Mouse (Mus musculus) left cerebral cortex, adult 2 months (tissue): ENCODE measurements around the gene Ntng1. TPM values are rescaled to one million over a fixed set of nuclear protein-coding genes. Genes with fewer than 3 reads are reported as not detected.

Source experiments
- DNase-seq, 2 experiments: peaks; one replicate each; pipeline ENCODE4 v3.0.0; 2021 to 2022; ENCODE audit warnings: low spot score in 2 of 2, mixed read lengths in 1 of 2; ENCODE audit errors: extremely low spot score in 1 of 2
- H3K27ac ChIP-seq: fragments of 200-600 bp; 2 replicates; pipeline ENCODE4 v1.8.1; 2022
- H3K4me3 ChIP-seq: fragments of 200-600 bp; 2 replicates; pipeline ENCODE4 v1.8.1; 2022
- CTCF ChIP-seq: fragments of 200-600 bp; IDR thresholded peaks from 2 replicates; pipeline ENCODE4 v1.8.1; 2022; ENCODE audit warnings: antibody characterized with exemption, mild to moderate bottlenecking, moderate library complexity
- intact Hi-C: fragments of 180-260 bp; cut with DNase I; formaldehyde crosslinking; loops from one replicate; pipeline ENCODE4 v1.15.1; 2025
- total RNA-seq, 2 experiments: library from RNA; stranded (reverse); gene quantifications; 2 replicates each; pipeline ENCODE4 v1.2.3; 2021

Gene Ntng1
- total RNA-seq, 2 experiments from 2014 or later: 33.2 to 38.2 TPM

DNA sequence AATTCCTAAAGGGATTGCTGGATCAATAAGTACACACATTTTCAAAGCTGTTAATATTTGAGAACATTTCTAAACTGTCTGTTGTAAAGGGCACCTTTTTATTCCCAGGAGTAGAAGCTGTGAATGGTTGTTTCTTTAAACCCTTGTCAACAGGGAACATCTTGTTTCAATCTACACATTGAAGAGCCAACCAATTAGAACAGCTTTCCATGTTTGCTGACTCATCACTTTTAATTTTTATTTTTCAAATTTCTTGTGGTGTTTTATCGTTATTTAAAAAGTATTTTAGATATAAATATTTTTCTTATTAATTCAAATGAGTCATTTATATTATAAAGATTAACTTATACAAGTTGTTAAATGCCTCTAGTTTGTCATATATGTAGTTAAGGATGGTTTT lies 172.3 kb downstream of the Ntng1 start:
- intact Hi-C loops: no loop called here
- no peak overlapping the region for H3K4me3 ChIP-seq
- no peak for DNase-seq
- no peak overlapping the region for H3K27ac ChIP-seq
- TF ChIP-seq CTCF: no peak

DNA sequence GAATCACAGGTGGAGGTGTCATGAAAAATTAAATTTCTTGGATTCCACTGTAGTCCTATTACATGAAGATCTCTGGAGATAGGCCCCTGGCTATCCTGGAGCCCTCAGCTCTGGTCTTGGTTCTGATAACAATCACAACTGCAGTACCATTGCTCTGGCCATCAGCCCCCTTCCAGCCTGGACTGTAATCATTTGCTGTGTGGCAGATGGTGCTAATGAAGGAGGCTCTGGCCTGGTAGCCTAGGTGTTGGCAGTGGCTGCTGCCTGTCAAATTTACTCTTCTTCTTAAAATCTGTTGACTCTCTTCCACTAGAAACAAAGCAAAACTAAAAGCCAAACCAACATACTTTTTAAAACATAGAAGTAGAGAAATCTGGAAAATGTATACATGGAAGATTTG lies 173.6 kb downstream of the Ntng1 start:
- no peak for TF ChIP-seq CTCF
- intact Hi-C loops: no loop called here
- no peak for DNase-seq
- no peak overlapping the region for H3K4me3 ChIP-seq
- no peak overlapping the region for H3K27ac ChIP-seq

DNA sequence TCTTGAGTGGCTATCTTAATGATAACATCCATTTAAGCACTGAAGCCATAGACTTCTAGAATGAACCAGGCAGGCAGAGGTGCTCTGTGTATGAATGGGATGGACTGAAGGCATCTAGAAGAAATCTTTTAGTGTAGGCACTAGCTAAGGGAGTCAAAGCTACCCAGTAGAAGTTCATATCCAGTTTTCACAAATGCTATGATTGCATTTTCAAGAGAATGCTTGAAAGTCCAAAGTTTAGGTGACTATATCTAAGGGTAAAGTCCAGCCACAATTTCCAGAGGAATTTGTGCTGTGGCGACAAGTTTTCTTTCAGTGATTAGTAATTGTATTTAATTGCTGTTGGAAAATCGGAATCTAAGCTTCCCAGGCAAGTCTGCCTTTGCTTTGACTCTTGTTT lies 181.2 kb downstream of the Ntng1 start:
- DNase-seq: no peak
- TF ChIP-seq CTCF: no peak
- Histone ChIP-seq H3K4me3 (no peak overlapping the region), H3K27ac (no peak overlapping the region)
- intact Hi-C loops: no loop called here

DNA sequence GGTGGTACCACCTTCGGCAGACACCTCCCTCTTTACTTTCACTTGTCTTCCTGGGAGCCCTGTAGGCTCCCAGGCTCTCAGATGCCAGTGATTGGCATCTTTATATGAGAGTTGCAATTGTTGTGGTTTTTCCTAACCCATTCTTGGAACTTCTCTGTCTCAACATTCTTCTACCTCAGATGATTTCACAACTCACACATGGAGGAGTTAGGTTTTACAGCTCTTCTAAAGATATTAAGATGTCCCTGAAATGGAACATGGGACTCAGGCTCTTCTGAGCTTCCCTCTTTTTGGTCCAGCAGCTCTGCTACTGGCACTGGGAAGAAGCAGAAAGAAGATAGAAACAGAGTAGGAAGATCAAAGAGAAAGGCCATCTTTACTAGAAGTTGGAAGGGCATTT lies 200.9 kb downstream of the Ntng1 start:
- no peak overlapping the region for H3K4me3 ChIP-seq
- no peak for TF ChIP-seq CTCF
- no peak for DNase-seq
- intact Hi-C loops: no loop called here
- H3K27ac ChIP-seq: no peak overlapping the region

DNA sequence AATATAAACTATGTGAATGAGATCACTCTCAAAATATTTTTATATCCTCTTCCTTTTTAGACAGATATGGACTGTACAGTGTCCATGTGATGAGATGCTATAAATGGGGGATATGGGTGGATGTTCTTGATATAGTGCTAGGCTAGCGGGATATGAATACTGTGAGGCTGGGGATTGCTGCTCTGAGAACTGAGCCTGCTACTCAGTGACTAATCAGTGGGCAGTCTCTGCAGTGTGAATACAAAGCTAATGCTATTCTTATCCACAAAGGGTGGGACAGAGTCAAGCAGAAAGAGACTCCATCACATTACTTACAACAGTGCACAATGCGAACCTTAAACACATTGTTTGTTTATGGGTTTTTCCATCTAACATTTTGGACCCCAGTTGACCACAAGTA lies 206.2 kb downstream of the Ntng1 start:
- Histone ChIP-seq H3K27ac (no peak overlapping the region), H3K4me3 (no peak overlapping the region)
- intact Hi-C loops: loop anchor here (5.0 kb wide), 1 partner anchor 155 kb away; no protein-coding TSS in a partner anchor
- DNase-seq: no peak
- TF ChIP-seq CTCF: no peak

DNA sequence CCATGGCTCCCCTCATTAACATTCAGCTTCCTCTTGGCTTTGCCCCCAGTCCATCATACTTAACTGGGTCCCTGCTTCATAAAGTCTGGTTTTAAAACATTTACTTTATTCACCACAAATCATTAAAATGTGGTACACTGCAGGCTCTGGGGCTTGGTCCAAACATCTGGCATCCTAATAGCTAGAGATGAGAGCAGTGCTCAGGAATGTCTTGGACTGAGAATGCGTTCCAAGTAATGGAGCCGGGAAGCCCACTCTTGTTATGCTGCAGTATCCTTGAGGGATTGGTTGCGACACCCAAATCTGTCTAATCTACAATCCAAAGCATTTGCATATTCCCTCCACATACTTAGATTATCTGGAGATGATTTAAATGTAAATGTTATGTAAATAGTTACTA lies 207.5 kb downstream of the Ntng1 start:
- no peak for DNase-seq
- TF ChIP-seq CTCF: no peak
- intact Hi-C loops: loop anchor here (5.0 kb wide), 1 partner anchor 154 kb away; no protein-coding TSS in a partner anchor
- H3K27ac ChIP-seq: no peak overlapping the region
- no peak overlapping the region for H3K4me3 ChIP-seq

DNA sequence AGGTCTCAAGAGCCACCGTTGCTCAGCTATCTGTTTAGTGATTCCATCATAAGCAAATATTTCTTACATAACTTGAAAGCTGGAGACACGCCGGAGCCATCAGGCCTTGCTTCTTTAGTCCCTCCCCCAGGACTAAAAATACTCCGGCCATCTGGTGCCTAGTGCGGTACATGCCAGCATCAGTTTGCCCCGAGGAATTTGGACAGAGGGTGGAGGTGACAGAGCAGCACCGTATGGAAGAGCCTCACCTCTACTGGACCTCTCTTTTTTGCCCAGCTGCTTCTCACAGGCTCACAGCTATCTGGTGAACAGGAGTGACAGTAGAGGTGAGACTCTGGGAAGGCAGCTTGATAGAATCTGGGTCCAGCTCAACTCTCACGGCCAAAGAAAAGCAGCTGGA lies 211.6 kb downstream of the Ntng1 start:
- intact Hi-C loops: no loop called here
- Histone ChIP-seq H3K4me3 (no peak overlapping the region), H3K27ac (no peak overlapping the region)
- no peak for TF ChIP-seq CTCF
- DNase-seq: peak in 1 of 2 experiments; percentile 35

DNA sequence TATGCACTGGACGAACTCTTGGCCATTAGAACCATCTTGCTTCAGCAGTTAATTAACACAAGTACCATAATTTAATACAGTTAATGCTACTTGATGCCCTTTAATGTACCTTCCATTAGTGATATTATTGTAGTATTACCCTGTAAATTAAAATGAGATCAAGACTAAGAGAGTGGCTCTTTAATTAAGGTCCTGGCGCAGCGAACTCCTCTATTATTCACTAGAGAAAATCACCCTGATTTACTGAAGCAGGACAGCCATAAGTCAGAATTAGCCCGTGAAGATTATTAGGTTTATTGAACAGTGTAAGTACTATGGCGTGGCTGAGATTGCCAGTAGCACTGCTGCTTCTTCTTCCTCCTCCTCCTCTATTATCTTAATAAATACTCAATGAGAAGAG lies 212.8 kb downstream of the Ntng1 start:
- no peak for TF ChIP-seq CTCF
- intact Hi-C loops: no loop called here
- no peak overlapping the region for H3K4me3 ChIP-seq
- H3K27ac ChIP-seq: no peak overlapping the region
- DNase-seq: no peak

DNA sequence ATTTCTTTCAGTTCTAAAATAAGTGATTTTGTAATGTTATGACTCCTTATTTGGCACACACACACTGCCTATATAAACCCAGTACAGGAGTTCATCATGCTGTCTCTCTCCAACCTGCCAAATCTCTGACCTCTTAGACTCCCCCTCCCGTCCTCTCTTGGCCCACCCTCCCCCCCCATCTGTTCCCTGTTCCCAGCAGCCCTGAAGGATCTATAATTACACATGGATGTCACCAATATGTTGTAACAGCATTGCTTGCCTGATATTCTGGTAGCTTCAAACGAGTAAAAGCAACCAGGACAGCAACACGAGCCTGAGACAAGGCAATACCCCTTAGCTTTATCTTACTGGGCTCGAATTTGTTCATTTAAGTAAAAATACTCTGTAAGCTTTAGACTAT lies 220.0 kb downstream of the Ntng1 start:
- Histone ChIP-seq H3K4me3 (no peak overlapping the region), H3K27ac (no peak overlapping the region)
- intact Hi-C loops: no loop called here
- DNase-seq: no peak
- no peak for TF ChIP-seq CTCF

DNA sequence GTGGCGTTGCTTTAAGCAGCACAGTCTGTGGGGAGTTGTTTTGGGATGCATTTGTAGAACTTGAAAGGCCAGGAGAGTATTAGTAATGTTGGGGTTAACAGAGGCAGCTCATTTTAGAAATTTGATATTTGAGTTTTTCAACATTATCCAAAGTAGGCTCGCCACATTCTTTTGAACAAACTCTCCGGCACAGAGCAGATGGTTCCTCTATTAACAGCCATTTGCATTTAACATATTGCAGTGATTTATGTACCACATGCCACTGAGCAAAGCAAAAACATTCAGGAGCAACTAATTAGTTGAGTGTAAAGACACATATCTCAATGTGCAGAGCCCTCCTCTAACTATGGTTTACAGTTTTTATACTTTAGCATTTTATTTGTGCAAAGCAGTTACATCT lies 224.8 kb downstream of the Ntng1 start:
- intact Hi-C loops: loop anchor here (5.0 kb wide), 1 partner anchor 137 kb away; no protein-coding TSS in a partner anchor
- DNase-seq: no peak
- Histone ChIP-seq H3K4me3 (no peak overlapping the region), H3K27ac (no peak overlapping the region)
- TF ChIP-seq CTCF: no peak

DNA sequence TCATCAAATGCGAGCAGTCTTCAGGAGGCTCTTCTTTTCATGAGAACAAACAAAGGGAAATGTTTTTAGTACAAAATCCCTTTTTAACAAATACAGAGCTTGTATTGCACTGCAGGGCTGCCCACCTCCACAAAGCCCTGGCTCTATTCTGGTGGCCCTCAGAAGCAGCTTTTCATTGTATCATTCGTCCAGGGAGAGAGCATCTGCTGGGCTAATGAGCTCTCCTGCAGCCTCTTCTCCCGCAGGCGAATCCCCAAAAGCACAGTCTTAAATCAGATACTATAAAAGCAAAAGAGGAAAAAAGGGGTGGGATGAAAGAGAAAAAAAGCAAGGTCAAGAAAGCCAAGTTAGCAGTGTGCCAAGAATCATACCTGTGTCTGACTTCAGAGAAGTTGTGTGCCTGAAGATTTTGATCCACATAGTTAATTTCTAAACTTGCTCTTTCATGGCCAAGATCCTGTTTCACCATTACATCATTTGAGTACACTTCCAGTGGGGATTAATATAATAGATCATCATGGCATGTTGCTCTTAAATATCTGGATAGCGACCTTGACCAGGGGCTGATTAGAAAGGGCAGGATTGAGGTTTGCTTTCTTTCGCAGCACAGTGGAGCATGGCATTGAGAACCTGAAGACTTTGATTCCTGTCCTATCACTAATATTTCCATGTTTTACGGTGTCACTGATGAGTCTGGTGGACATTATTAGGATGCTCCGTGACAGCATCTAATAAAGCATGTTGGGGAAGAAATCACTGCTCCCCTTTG lies 225.7 kb downstream of the Ntng1 start:
- DNase-seq: no peak
- TF ChIP-seq CTCF: no peak
- intact Hi-C loops: loop anchor here (5.0 kb wide), 1 partner anchor 136 kb away; no protein-coding TSS in a partner anchor
- H3K4me3 ChIP-seq: no peak overlapping the region
- H3K27ac ChIP-seq: no peak overlapping the region

DNA sequence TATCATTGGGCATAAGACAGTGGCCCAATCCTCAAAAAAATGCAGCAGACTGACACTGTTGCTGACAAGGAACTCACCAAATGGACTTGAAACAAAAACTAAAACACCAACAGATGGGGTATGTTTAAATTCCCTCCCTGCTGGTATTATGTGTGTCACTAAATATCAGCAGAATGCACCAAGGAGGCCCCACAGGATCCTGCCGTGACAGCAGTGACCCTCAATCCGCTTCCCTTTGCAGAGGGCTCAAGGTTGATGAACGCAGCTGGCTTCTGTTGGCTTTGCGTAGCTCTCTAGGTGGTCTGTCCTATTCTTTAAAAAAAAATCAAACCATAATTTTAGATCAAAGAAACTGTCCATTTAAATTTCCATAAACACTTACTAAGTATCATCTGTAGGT lies 226.7 kb downstream of the Ntng1 start:
- intact Hi-C loops: loop anchor here (5.0 kb wide), 1 partner anchor 135 kb away; no protein-coding TSS in a partner anchor
- H3K27ac ChIP-seq: no peak overlapping the region

DNA sequence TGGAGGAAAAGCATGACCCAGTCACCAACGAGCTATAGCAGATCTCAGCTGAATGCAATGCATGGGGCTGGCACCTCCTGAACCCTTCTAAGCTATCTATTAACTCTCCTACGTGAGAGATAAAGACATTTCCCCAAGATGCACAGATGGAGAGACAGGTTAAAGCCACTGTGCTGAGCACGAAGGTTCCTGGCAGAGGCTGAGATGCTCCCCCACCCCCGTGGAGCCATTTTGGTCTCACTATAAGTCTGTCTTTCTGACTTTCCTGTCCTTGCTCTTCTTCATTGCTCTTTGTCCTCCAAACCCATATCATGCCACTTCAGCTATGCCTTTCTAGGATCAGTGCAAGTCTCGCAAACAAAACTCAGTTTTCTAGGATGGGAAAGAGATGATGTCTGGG lies 229.6 kb downstream of the Ntng1 start:
- Histone ChIP-seq H3K27ac (no peak overlapping the region), H3K4me3 (no peak overlapping the region)
- intact Hi-C loops: no loop called here
- no peak for TF ChIP-seq CTCF
- DNase-seq: no peak

More for the DNA sequence above, 226.7 kb downstream of the Ntng1 start:
- no peak for TF ChIP-seq CTCF
- H3K4me3 ChIP-seq: no peak overlapping the region
- no peak for DNase-seq
